Mouse (Mus musculus) CD8-positive naive resting alpha-beta T cell, adult 57 days (primary cell): Measurements from ENCODE around the gene Slc26a3. TPM values are rescaled to one million over a fixed set of nuclear protein-coding genes. Genes with fewer than 3 reads are reported as not detected.

Experiments used
- total RNA-seq: library from RNA; stranded (reverse); gene quantifications from one replicate; pipeline ENCODE4 v1.2.4, GENCODE M21; 2023

Gene Slc26a3
- total RNA-seq, result not detected

DNA sequence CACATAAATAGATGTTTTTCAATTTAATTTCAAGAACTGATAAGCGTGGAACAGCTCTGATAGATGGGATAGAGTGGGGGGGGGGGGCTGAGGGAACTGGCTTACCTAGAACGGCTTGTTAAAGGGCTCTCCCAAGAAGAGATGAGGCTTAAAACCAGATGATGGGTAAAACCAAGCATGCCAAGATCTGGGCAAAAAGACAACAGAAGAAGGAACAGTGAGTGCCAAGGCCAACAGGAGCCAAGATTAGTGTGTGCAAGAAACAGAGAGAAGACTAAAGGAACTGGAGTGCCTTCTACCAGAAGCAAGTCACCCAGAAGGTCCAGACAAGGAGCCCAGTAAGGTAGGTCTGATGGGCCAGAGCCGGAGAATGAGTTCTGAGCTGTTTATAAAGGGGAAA, at the start of gene Slc26a3:
Gene Slc26a3, plus strand, starts transcription at position 301 of the 400 bp plus-strand sequence.

DNA sequence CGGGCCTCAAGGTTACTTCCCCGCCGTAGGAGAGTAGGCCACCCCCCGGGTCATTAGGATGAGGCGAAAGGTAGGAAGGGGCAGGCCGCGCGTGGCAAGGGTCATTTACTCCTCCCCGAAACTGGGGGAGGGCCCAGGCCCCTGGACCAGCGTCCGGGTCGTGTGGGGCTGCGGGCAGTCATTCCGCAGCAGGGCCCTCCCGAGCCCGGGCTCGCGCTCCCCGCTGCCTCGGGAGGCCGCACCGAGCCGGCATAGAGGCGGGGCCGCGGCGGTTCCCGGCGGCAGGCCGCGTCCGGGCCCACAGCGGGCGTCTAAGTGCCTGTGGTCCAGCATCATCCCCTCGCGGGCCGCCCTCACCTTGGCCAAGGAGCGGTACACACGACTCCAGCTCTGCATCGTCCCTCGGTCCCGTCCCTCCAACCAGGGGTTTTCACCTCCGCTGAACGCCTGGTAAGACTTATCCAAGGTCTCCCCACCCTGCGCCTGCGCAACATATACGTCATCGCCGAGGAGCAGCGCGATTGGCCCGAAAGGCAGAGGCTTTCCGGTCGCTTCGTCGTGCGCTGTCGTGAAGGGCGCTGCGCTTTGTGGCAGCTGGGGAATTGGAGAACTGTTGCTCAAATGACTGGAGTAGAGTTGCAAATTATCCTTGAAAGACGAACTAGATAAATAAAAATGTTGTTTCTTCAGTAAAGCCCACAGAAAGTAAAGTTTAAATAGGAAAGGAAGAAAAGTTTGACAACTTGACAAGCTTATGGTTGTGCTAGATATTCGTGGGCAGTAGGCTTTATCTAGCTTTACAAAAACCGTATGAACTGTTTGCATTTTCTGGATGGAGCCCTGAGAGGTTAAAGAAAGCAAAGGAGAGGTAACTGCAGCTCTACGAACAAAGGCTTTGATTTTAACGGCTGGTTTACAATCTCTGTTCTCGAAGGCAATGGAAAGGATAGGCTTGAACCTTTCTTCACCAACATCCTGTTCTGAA, 39.4 kb upstream of the Slc26a3 start, which contains the start of gene Dld:
Gene Dld, minus strand, starts transcription at position 510 of the 985 bp plus-strand sequence.

DNA sequence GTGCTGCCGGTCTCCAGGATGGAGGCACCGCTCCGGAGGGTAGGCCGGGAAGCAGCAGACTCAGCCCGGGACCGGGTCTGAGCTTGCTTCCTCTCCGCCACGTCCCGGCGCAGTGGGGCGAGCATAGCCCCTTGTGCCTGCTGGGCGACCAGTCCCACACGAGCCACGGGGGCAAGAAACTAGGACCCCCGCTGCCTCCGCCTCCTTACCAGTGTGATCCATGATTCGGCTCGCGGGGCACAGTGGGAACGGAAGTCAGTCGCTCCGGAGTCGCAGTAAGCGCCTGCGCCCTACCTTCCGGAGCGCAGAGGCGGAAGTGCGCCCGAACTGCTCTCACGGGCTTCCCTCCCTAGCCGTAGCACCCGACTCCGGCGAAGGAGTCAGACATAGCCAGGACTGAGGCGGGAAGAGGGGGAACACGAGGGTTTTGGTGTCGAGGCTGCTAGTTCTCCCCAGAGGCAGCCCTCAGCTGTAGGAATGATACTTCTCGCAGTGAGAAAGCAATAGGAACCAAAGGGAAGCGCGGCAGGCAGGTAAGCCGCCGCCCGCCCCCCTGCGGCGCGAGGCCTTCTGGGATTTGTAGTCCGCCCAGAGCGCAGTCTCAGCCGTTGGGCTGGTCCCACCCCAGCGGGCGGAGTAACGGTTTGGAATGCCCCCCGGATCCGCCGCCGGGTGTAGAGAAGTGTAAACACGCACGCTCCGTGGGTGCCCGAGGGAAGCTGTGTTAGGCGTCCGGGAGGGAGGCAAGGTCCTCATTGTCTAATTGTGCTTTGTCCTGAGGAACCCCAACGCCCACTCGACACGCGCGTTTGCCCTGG, 108.9 kb downstream of the Slc26a3 start, which contains the start of gene Cbll1:
Gene Cbll1, minus strand, starts transcription at position 303 of the 818 bp plus-strand sequence.

Other genes with a start within 250 kb of the Slc26a3 start
- not detected for gene Gm6993, start 150.1 kb upstream of the Slc26a3 start, total RNA-seq
- 0.09 TPM for gene Lamb1, start 125.6 kb upstream of the Slc26a3 start, total RNA-seq
- 48.0 TPM for gene Dld, start 39.4 kb upstream of the Slc26a3 start, total RNA-seq
- gene Cbll1, start 108.7 kb downstream of the Slc26a3 start, total RNA-seq, result 30.6 TPM
- gene Slc26a4, start 169.1 kb downstream of the Slc26a3 start, total RNA-seq, result not detected
- gene Bcap29, start 243.8 kb downstream of the Slc26a3 start, total RNA-seq, result 39.5 TPM